Mouse (Mus musculus) lung, postnatal 14 days (tissue): ENCODE measurements around the gene Cactin.

Experiments used
- DNase-seq: peaks from one replicate; pipeline ENCODE4 v3.0.0; 2021

Gene Cactin

GRCm38 (mm10) chr10:81319741-81320549 lies 958 bp upstream of the Cactin start:
- peak; percentile 96 for DNase-seq

DNA sequence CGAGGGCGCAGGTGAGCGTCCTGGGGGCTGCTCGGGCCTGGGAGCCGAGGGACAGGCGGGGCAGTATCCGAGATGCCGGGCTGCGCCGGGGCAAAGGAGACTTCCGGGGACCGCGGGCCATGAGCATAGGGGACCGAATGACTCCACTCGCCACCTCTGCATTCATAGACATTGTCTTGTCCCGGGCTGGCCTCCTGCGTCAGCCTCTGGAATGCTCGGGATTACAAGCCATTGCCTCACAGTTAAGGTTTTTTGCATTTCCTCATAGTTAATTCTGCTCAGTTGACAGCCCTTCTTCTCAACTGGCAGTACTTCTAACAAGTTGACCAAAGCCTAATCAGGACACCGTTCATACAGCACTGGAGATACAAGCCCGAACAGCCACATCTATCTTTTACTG lies 533 bp downstream of the Cactin start:
- no peak for DNase-seq

GRCm38 (mm10) chr10:81322444-81322843 lies 1.5 kb downstream of the Cactin start:
- DNase-seq = no peak

- DNase-seq = no peak
Measured at GRCm38 (mm10) chr10:81323141-81323775, 2.4 kb downstream of the Cactin start.

GRCm38 (mm10) chr10:81323791-81324530 lies 3.1 kb downstream of the Cactin start:
- no peak for DNase-seq

DNA sequence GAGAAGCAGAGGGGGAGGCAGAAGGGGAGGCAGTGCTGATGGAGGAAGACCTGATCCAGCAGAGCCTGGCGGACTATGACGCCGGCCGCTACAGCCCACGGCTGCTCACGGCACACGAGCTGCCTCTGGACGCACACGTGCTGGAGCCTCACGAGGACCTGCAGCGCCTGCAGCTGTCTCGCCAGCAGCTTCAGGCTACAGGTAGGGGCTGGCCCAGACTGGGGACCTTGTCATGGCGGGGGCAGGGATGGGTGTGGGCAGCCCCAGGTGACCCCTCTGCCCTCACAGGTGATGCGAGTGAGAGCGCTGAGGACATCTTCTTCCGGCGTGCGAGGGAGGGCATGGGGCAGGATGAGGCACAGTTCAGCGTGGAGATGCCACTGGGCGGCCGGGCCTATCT lies 4.3 kb downstream of the Cactin start:
- DNase-seq = no peak

DNA sequence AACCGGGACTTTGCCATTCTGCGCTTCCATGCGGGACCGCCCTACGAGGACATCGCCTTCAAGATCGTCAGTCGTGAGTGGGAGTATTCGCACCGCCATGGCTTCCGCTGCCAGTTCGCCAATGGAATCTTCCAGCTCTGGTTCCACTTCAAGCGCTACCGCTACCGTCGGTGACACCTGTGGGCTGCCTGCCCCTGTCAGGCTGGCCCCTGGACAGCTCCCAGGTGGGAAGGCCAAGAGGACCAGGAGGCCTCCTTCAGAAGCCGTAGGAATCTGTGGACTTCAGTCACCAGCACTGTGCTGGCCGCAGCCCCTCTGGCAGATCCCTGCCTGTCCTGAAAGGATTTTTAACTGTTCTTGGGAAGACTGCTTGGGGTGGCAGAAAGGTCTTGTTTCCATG lies 4.9 kb downstream of the Cactin start:
- DNase-seq = no peak

DNA sequence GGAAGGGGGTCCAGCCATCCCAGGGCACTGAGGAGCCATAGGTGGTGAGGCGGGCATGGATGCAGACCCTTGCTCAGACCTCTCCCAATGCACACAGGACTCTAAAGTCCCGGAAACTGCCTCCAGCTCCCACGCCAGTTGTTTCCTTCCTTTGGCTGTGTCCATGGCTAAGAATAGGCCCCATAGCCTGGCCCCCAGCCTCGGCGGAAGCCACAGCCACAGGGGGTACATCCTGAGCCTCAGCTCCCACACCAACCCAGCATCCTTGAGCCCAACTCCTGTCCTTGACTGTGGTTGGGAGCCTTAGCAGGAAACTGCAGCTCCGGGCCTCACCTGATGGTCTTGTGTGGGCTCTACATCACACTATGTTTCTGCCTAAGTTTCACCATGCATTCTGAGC lies 6.0 kb downstream of the Cactin start:
- peak; percentile 58 for DNase-seq

DNA sequence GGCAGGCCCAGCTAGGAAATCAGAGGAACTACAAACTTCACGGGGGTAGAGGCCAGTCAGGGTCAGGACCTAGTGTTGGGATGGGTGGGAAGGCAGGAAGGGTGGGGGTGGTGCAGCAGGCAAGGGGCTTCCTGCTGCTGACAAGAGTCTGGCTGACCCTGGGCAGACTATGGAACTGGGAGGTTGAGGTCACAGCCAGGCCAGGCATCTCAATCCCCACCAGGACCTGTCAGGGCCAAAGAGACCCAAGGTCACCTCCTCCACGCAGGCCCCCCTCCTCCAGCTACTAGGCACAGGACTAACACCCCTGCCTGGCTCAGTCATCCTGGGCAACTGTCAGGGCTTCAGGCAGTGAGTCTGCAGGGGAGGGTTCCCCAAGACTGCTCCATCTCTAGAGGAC lies 7.1 kb downstream of the Cactin start:
- no peak for DNase-seq

GRCm38 (mm10) chr10:81328386-81328785 lies 7.5 kb downstream of the Cactin start, which contains the start of gene Tbxa2r:
TSS of gene Tbxa2r (plus strand) at chr10:81328731.
- DNase-seq = peak; percentile 74

DNA sequence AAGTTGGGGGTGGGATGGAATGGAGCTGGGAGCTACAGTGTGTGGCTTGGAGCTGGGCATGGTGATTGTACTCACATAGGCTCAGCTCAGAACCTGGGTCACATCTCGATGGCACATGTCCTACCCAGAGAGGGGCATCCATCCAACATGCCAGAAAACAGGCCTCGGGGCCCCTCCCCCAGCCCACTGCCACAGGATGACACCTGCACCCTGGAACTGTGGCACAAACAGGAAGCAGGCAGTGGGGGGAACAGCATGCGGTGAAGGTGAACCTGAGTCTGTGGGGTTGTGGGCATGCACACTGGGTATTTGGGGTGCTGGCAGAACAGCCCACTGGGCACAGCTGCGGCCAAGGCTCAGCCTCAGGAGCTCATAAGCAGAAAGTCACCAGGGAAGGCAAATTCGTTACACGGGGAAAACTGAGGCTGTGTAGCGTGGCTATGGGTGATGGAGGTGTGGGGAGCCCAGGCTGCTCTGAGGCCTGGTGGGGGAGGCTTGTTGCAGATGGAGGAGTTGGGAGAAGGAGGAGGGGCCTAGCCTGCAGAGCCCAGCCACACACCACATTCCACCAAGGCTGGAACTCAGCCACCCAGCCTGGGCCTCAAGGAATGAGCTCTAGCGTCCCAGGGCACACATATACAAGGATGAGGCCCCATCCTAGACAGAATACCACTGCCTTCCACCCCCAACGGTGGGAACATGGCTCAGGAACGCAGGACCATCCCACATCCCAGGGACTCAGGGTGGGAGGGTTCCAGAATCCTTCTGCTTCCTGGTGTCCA lies 8.5 kb downstream of the Cactin start:
- peak; percentile 52 for DNase-seq

DNA sequence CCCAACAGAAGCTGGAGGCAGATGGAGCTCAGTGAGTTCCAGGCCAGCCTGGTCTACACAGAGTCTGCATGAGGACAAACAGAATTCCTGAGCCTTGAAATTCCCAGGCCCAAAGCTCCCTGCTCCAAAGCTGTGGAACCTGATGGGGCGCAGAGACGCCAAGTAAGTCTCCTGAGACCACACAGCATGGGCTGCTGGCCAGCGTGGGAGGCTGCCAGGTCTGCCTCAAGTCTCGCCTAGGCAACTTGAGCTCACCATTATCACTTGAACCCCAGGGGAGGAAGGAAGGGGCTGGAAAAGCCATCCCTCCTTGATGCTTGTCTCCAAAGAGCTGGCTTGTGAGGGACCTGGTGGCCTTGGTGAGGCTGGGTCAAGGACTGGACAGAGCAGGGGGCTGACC lies 9.1 kb downstream of the Cactin start:
- no peak for DNase-seq

- DNase-seq = no peak
Measured at GRCm38 (mm10) chr10:81332277-81332676, 11.4 kb downstream of the Cactin start.

GRCm38 (mm10) chr10:81334324-81334723 lies 13.4 kb downstream of the Cactin start:
- DNase-seq = no peak

DNA sequence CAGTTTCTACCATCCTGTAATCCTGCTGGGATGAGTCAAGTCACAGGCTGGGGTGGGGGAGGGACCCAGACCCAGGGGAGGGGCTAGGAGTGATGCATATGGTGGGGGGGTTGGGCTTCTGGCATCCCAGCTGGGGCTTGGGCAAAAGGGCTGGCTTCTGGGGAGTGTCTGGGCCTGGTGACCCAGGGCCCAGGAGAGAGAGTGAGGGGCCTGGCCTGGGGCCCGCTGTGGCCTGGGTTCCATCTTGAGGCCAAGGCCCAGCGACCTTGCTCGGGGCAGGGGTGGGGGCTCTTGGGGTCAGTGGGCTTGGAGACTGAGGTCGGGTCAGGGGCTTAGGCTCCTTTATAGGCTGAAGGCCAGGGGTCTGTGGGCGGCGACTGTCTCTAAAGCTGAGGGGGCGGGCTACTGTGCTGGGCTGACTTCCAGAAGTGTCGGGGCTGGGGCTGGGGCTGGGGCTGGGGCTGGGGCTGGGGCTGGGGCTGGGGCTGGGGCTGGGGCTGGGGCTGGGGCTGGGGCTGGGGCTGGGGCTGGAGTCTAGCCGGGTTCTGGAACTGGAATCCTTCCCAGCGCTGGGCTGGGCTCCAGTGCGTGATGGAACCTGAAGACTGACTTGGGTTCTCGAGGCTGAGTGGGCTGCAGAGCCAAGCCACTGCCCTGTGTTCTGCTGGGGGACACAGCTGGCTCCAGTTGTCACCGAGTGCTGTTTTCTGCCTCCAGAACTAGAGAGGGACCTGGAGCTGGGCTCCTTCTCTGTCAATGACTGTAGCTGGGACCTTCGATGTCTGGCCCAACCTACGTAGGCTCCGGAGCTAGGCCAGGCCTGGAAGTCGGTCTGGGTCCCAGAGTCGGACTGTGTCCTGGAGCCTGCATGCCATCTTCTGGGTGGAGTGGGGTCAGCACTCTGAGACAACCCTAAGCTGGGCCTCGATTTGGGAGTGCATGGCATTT lies 14.8 kb downstream of the Cactin start:
- DNase-seq = peak; percentile 55

DNA sequence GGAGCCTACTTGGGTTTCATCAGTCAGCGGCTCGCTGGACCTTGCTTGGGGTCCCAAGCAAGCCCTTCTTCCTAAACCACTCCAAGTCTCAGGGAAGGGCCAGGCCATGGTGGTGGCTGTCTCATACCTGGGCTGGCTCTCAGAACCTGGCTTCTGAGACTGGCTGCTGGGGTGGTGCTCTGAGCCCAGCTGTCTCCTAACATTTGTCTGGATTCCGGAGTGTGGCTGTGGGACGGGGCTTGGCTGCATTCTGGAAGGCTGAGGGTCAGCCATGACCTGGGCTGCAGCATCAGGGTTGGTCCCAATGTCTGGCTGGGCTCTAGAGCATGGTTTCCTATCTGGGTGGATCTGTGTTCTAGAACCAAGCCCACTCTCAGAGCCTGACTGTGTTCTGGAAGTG lies 15.7 kb downstream of the Cactin start:
- DNase-seq = no peak

DNA sequence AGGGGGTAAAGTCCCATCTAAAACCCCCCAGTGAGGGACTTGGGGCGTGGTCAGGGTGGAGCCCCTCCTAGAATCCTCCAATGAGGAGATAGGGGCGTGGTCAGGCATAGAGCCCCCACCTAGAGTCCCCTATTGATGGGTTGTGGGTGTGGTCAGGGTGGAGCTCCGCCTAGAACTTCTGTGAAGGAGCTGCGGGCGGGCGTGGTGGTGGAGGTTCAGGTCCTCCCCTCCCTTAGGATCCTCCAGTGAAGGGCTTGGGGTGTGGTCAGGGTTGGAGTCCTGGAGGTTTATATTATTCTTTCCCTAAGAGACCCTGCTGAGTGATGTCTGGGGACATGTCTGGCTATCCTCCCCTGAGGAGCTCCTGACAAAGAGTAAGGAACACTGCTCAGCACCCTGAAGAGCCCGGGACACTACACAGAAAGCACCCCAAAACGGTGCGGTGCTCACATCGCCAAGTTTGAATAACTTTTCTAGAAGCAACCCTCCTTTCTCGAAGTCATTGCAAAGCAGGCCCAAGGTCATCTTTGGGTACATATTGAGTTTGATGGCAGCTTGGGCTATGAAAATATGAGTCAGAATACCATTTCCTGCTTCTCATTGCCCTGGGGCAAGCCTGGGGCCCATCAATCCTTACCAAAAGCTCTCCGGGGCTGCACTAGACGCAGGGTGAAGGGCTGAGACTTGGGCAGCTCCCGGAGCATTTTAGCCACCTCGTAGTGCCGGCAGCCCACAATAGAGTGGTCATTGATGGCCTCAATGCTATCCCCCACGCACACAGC lies 19.8 kb downstream of the Cactin start:
- DNase-seq = no peak

DNA sequence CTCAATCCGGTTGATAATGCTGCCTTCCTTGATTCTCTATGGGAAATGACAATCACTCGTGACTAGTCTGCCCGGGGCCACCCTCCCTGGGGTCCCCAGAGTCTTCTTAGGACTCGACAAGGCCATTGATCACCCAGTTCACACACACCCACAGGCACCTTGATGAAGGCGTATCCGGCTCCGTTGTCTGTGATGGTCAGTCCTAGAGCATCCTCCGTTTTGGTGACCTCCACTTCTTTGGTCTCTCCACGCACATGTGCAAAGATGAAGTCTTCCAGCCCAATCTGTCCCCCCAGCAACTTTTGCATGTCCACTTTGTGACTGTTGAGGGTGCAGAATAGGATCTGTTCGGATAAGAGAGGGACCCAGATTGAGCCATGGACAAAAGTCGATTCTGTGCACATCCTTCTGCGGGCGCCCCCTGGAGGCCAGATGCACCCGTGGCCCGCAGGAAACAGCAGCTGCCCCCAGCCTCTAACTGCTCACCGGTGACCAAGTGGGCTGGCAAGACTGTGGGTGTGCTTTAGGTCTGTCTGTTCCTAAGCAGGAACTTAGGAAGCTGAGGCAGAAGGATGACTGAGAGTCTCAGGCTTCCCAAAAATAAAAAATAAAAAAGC lies 20.5 kb downstream of the Cactin start:
- DNase-seq = peak; percentile 87

DNA sequence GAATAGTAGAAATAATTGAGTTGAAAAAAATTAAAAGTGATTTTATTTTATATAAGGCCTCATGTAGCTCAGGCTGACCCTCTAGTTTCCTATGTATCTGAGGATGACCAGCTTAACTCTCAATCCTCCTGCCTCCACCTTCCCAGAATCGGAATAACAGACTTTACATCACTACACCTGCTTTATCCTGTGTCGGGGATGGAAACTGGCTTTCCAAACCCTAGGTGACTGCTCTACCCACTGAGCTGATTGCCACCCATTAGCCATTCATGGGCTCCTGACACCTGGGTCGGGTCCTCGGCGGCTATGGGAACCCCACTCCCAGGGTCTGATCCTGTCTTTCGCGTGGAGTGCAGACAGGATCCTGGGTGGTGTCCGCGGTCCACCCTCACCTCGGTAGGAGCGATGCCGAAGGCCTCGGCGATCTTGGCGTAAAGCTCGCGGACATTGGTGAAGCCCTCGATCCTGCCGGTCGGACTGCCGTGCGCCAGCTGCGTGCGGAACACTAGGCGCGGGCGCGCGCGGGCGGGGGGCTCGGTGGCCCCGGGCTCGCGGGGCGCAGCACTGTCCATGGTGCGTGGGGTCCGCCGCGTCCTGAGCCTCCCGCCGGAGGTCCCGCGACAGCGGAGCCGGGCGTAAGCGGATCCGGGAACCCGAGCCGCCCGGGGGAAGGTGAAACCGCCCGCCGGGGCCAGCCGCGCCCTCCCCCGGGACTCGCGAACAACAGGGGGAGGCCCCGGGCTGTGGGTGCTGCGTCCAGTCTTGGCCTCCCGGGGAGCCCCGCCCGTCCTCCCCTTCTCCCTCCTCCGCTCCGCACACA lies 22.0 kb downstream of the Cactin start, which contains the start of gene Gipc3:
TSS of gene Gipc3 (minus strand) at position 581 of the 820 bp plus-strand sequence.
- peak; percentile 49 for DNase-seq
